In genomic region chr12:113187584-113188295, GRCm38 (mm10) we compare ENCODE assay signal across 8 mouse cellular contexts. TPM values are rescaled to one million over a fixed set of nuclear protein-coding genes. Genes with fewer than 3 reads are reported as not detected.
DNase-seq lines count a peak whose midpoint lies in the region; ATAC-seq and TF ChIP-seq lines count a peak whose summit lies in the region.

No protein-coding gene starts in this region.

- H3K4me1 ChIP-seq in embryonic facial prominence, embryonic 12.5 days = peaks cover 17% of the 10 kb centered on the region
- peaks cover 14% of the 10 kb centered on the region for H3K4me1 ChIP-seq in heart, embryonic 11.5 days (ENCODE audit: control insufficient read depth, insufficient read depth, low read length)
- H3K4me1 ChIP-seq in kidney, embryonic 15.5 days = peaks cover 32% of the 10 kb centered on the region
- peaks cover 33% of the 10 kb centered on the region for H3K4me1 ChIP-seq in limb, embryonic 15.5 days
- peaks cover 11% of the 10 kb centered on the region for H3K4me1 ChIP-seq in midbrain, postnatal 0 days (ENCODE audit: insufficient read depth, low read length)

- no peaks in the 10 kb centered on the region for H3K9me3 ChIP-seq in embryonic facial prominence, embryonic 12.5 days
- H3K9me3 ChIP-seq in heart, embryonic 11.5 days (replicated peaks; ENCODE audit: control insufficient read depth, low read length) = no peaks in the 10 kb centered on the region
- H3K9me3 ChIP-seq in kidney, embryonic 15.5 days (replicated peaks) = no peaks in the 10 kb centered on the region
- H3K9me3 ChIP-seq in limb, embryonic 15.5 days = no peaks in the 10 kb centered on the region
- H3K9me3 ChIP-seq in midbrain, postnatal 0 days (ENCODE audit: low read length) = no peaks in the 10 kb centered on the region

- DNase-seq in 416B (ENCODE audit: low read depth) = peak; percentile 36
- DNase-seq in adrenal gland, postnatal 4 days (ENCODE audit: low spot score in 2 of 2) = peak; percentile 57 to 69
- peak; percentile 93 for DNase-seq in midbrain, postnatal 0 days (ENCODE audit: low spot score)
- peak; percentile 57 to 70 for DNase-seq in spleen, postnatal 14 days (ENCODE audit: low spot score in 2 of 2)

- H3K9ac ChIP-seq in embryonic facial prominence, embryonic 12.5 days = peak overlapping the region; percentile 31
- no peak overlapping the region for H3K9ac ChIP-seq in heart, embryonic 11.5 days (ENCODE audit: low read depth, low read length)
- H3K9ac ChIP-seq in kidney, embryonic 15.5 days = peak overlapping the region; percentile 40
- no peak overlapping the region for H3K9ac ChIP-seq in limb, embryonic 15.5 days
- peak overlapping the region; percentile 88 for H3K9ac ChIP-seq in midbrain, postnatal 0 days (replicated peaks; ENCODE audit: low read length, poor library complexity, severe bottlenecking)

- peaks cover 16% of the 10 kb centered on the region for H3K36me3 ChIP-seq in embryonic facial prominence, embryonic 12.5 days
- no peaks in the 10 kb centered on the region for H3K36me3 ChIP-seq in heart, embryonic 11.5 days (ENCODE audit: control insufficient read depth, insufficient read depth, low read length)
- 0 out of 2 replicates have a peak, but pooled peaks cover 6% of the 10 kb centered on the region for H3K36me3 ChIP-seq in kidney, embryonic 15.5 days
- peaks cover 34% of the 10 kb centered on the region for H3K36me3 ChIP-seq in limb, embryonic 15.5 days
- H3K36me3 ChIP-seq in midbrain, postnatal 0 days (ENCODE audit: insufficient read depth, low read length) = peaks cover 31% of the 10 kb centered on the region

- 2% methylated on average over 56 of the region's 56 CpGs for WGBS in embryonic facial prominence, embryonic 12.5 days
- WGBS in heart, embryonic 11.5 days (ENCODE audit: insufficient replicate concordance) = 4% methylated on average over 54 of the region's 56 CpGs
- WGBS in kidney, embryonic 15.5 days = 3% methylated on average over 56 of the region's 56 CpGs
- 3% methylated on average over 56 of the region's 56 CpGs for WGBS in limb, embryonic 15.5 days
- 5% methylated on average over 55 of the region's 56 CpGs for WGBS in midbrain, postnatal 0 days

- peak overlapping the region; percentile 89 for H3K4me2 ChIP-seq in embryonic facial prominence, embryonic 12.5 days (replicated peaks)
- peak overlapping the region; percentile 84 for H3K4me2 ChIP-seq in heart, embryonic 11.5 days
- peak overlapping the region; percentile 90 for H3K4me2 ChIP-seq in kidney, embryonic 15.5 days
- H3K4me2 ChIP-seq in limb, embryonic 15.5 days = peak overlapping the region; percentile 90
- peak overlapping the region; percentile 95 for H3K4me2 ChIP-seq in midbrain, postnatal 0 days (ENCODE audit: low read depth, low read length, poor library complexity, severe bottlenecking)

- H3K4me3 ChIP-seq in embryonic facial prominence, embryonic 12.5 days = peak overlapping the region; percentile 71
- peak overlapping the region; percentile 36 for H3K4me3 ChIP-seq in heart, embryonic 11.5 days (ENCODE audit: low read depth, low read length)
- peak overlapping the region; percentile 56 for H3K4me3 ChIP-seq in kidney, embryonic 15.5 days (replicated peaks)
- peak overlapping the region; percentile 44 for H3K4me3 ChIP-seq in limb, embryonic 15.5 days
- peak overlapping the region; percentile 69 for H3K4me3 ChIP-seq in midbrain, postnatal 0 days (ENCODE audit: low read depth, low read length)

- peaks cover 20% of the 10 kb centered on the region for H3K27me3 ChIP-seq in embryonic facial prominence, embryonic 12.5 days
- H3K27me3 ChIP-seq in heart, embryonic 11.5 days (ENCODE audit: control insufficient read depth, insufficient read depth, low read length) = peaks cover 46% of the 10 kb centered on the region
- H3K27me3 ChIP-seq in kidney, embryonic 15.5 days = peaks cover 29% of the 10 kb centered on the region
- peaks cover 22% of the 10 kb centered on the region; the same call in 1 of the 2 replicates for H3K27me3 ChIP-seq in limb, embryonic 15.5 days
- no peaks in the 10 kb centered on the region for H3K27me3 ChIP-seq in midbrain, postnatal 0 days (ENCODE audit: insufficient read depth, low read length)

- TF ChIP-seq CTCF in midbrain, postnatal 0 days (IDR thresholded peaks at IDR 0.05) = peak; percentile 94

- H3K27ac ChIP-seq in embryonic facial prominence, embryonic 12.5 days = no peak overlapping the region
- H3K27ac ChIP-seq in heart, embryonic 11.5 days (ENCODE audit: low read depth, low read length) = no peak overlapping the region
- no peak overlapping the region for H3K27ac ChIP-seq in kidney, embryonic 15.5 days
- H3K27ac ChIP-seq in limb, embryonic 15.5 days = no peak overlapping the region
- H3K27ac ChIP-seq in midbrain, postnatal 0 days (ENCODE audit: low read depth, low read length) = no peak overlapping the region

- ATAC-seq in embryonic facial prominence, embryonic 12.5 days (ENCODE audit: insufficient number of reproducible peaks, insufficient read depth, low FRiP score, low TSS enrichment) = 0 out of 2 replicates have a peak, but pooled peaks have one; percentile 3
- peak; percentile 43 for ATAC-seq in heart, embryonic 11.5 days (replicated peaks; ENCODE audit: insufficient number of reproducible peaks, low FRiP score, low TSS enrichment)
- ATAC-seq in kidney, embryonic 15.5 days (replicated peaks; ENCODE audit: low FRiP score) = peak; percentile 74
- 0 out of 2 replicates have a peak, but pooled peaks have one; percentile 7 for ATAC-seq in limb, embryonic 15.5 days (ENCODE audit: insufficient number of reproducible peaks, low FRiP score, low TSS enrichment, low read depth)
- peak; percentile 50 for ATAC-seq in midbrain, postnatal 0 days (ENCODE audit: low FRiP score)

RNA-seq across cellular contexts. Expression of gene Tmem121, which starts 2.0 kb away (rescaled TPM):
- total RNA-seq in adrenal gland, postnatal 4 days (2021) = 1 to 10 TPM; 4.8 to 7.3 TPM
- polyA plus RNA-seq in embryonic facial prominence, embryonic 12.5 days (2016; fragmentation: Nextera tagmentation; extraction: Ambion mirVana) = 17.4 and 20.4 TPM in 2 replicates
- polyA plus RNA-seq in heart, embryonic 11.5 days (2014; fragmentation: Nextera tagmentation; extraction: Ambion mirVana) = 1.00 and 1.5 TPM in 2 replicates
- 9.5 and 10.5 TPM in 2 replicates for polyA plus RNA-seq in kidney, embryonic 15.5 days (2015; fragmentation: Nextera tagmentation; extraction: Ambion mirVana)
- 12.7 and 17.1 TPM in 2 replicates for polyA plus RNA-seq in limb, embryonic 15.5 days (2015; fragmentation: Nextera tagmentation; extraction: Ambion mirVana)
- total RNA-seq in midbrain, postnatal 0 days (2014; rRNA removed) = 80.8 and 89.1 TPM in 2 replicates
- 63.6 and 67.5 TPM in 2 replicates for polyA plus RNA-seq in midbrain, postnatal 0 days (2015; fragmentation: Nextera tagmentation; extraction: Ambion mirVana)

RNA-seq across cellular contexts. Expression of gene Tedc1, which starts 31.5 kb away (rescaled TPM):
- 10 to 100 TPM in 1 of 2 experiments, 1 to 10 TPM in 1; 7.1 to 10.3 TPM for total RNA-seq in adrenal gland, postnatal 4 days (2021)
- polyA plus RNA-seq in embryonic facial prominence, embryonic 12.5 days (2016; fragmentation: Nextera tagmentation; extraction: Ambion mirVana) = 47.2 and 49.7 TPM in 2 replicates
- polyA plus RNA-seq in heart, embryonic 11.5 days (2014; fragmentation: Nextera tagmentation; extraction: Ambion mirVana) = 15.8 and 16.6 TPM in 2 replicates
- 40.2 and 42.0 TPM in 2 replicates for polyA plus RNA-seq in kidney, embryonic 15.5 days (2015; fragmentation: Nextera tagmentation; extraction: Ambion mirVana)
- polyA plus RNA-seq in limb, embryonic 15.5 days (2015; fragmentation: Nextera tagmentation; extraction: Ambion mirVana) = 25.4 and 28.5 TPM in 2 replicates
- 4.3 and 17.0 TPM in 2 replicates for total RNA-seq in midbrain, postnatal 0 days (2014; rRNA removed)
- polyA plus RNA-seq in midbrain, postnatal 0 days (2015; fragmentation: Nextera tagmentation; extraction: Ambion mirVana) = 8.8 and 8.9 TPM in 2 replicates

RNA-seq across cellular contexts. Expression of gene Crip1, which starts 41.6 kb away (rescaled TPM):
- total RNA-seq in adrenal gland, postnatal 4 days (2021) = 100 to 1,000 TPM; 129 to 134 TPM
- polyA plus RNA-seq in embryonic facial prominence, embryonic 12.5 days (2016; fragmentation: Nextera tagmentation; extraction: Ambion mirVana) = 102 and 107 TPM in 2 replicates
- polyA plus RNA-seq in heart, embryonic 11.5 days (2014; fragmentation: Nextera tagmentation; extraction: Ambion mirVana) = 525 and 533 TPM in 2 replicates
- 309 and 310 TPM in 2 replicates for polyA plus RNA-seq in kidney, embryonic 15.5 days (2015; fragmentation: Nextera tagmentation; extraction: Ambion mirVana)
- 560 and 613 TPM in 2 replicates for polyA plus RNA-seq in limb, embryonic 15.5 days (2015; fragmentation: Nextera tagmentation; extraction: Ambion mirVana)
- 2.5 and 3.9 TPM in 2 replicates for total RNA-seq in midbrain, postnatal 0 days (2014; rRNA removed)
- polyA plus RNA-seq in midbrain, postnatal 0 days (2015; fragmentation: Nextera tagmentation; extraction: Ambion mirVana) = 25.0 and 26.0 TPM in 2 replicates

RNA-seq across cellular contexts. Expression of gene Crip2, which starts 47.7 kb away (rescaled TPM):
- total RNA-seq in adrenal gland, postnatal 4 days (2021) = 100 to 1,000 TPM; 109 to 110 TPM
- 78.8 and 88.4 TPM in 2 replicates for polyA plus RNA-seq in embryonic facial prominence, embryonic 12.5 days (2016; fragmentation: Nextera tagmentation; extraction: Ambion mirVana)
- 1,118 and 1,169 TPM in 2 replicates for polyA plus RNA-seq in heart, embryonic 11.5 days (2014; fragmentation: Nextera tagmentation; extraction: Ambion mirVana)
- polyA plus RNA-seq in kidney, embryonic 15.5 days (2015; fragmentation: Nextera tagmentation; extraction: Ambion mirVana) = 203 and 210 TPM in 2 replicates
- 113 and 182 TPM in 2 replicates for polyA plus RNA-seq in limb, embryonic 15.5 days (2015; fragmentation: Nextera tagmentation; extraction: Ambion mirVana)
- total RNA-seq in midbrain, postnatal 0 days (2014; rRNA removed) = 147 and 185 TPM in 2 replicates
- polyA plus RNA-seq in midbrain, postnatal 0 days (2015; fragmentation: Nextera tagmentation; extraction: Ambion mirVana) = 317 and 336 TPM in 2 replicates

Comparison
In these comparisons a context has a peak if more than half of its experiments do, and no peak if none do; other contexts are left out.
1. DNase-seq: peak in every context shown above with its lines; median percentile 93 in midbrain, postnatal 0 days; 64 in spleen, postnatal 14 days; 63 in adrenal gland, postnatal 4 days; 36 in 416B.
2. ATAC-seq: peak in every context shown above with its lines; median percentile 74 in kidney, embryonic 15.5 days; 50 in midbrain, postnatal 0 days; 43 in heart, embryonic 11.5 days; 7 in limb, embryonic 15.5 days; 3 in embryonic facial prominence, embryonic 12.5 days.
3. H3K9ac ChIP-seq: peak in embryonic facial prominence, embryonic 12.5 days (single experiment), kidney, embryonic 15.5 days (single experiment) and midbrain, postnatal 0 days (single experiment); none in heart, embryonic 11.5 days (single experiment) and limb, embryonic 15.5 days (single experiment).
4. Peak in every context shown above with its lines, with median percentiles within 50 percentile points of each other: H3K4me2 ChIP-seq and H3K4me3 ChIP-seq.